Mouse (Mus musculus) midbrain, postnatal 0 days (tissue): ENCODE results near the gene Rnf130. TPM values are rescaled to one million over a fixed set of nuclear protein-coding genes. Genes with fewer than 3 reads are reported as not detected.

Experiments
- ATAC-seq: fragments of 200-750 bp; cut with Nextera tagmentation; 2 replicates; pipeline ENCODE4 v1.8.0; 2017; ENCODE audit warnings: moderate number of reproducible peaks, mild to moderate bottlenecking, moderate TSS enrichment, moderate library complexity; ENCODE audit not compliant: low FRiP score
- DNase-seq: peaks from one replicate; pipeline ENCODE4 v3.0.0-alpha.2; 2015; ENCODE audit warnings: low spot score
- H3K27ac ChIP-seq: fragments of 300-500 bp; sonication (generic); 2 replicates; pipeline ENCODE4 v1.5.1; 2014; ENCODE audit warnings: low read depth, mild to moderate bottlenecking, low read length, mixed read lengths
- H3K27me3 ChIP-seq: fragments of 300-500 bp; sonication (generic); 2 replicates; pipeline ENCODE4 v1.6.1; 2014; ENCODE audit warnings: low read length, control low read depth, mixed read lengths; ENCODE audit not compliant: insufficient read depth
- H3K36me3 ChIP-seq: fragments of 300-500 bp; sonication (generic); 2 replicates; pipeline ENCODE4 v1.6.1; 2014; ENCODE audit warnings: low read length, control low read depth, mixed read lengths; ENCODE audit not compliant: insufficient read depth
- H3K4me1 ChIP-seq: fragments of 300-500 bp; sonication (generic); 2 replicates; pipeline ENCODE4 v1.6.1; 2014; ENCODE audit warnings: mild to moderate bottlenecking, control low read depth, antibody characterized with exemption, low read length, mixed read lengths; ENCODE audit not compliant: insufficient read depth
- H3K4me2 ChIP-seq: fragments of 300-500 bp; sonication (generic); 2 replicates; pipeline ENCODE4 v1.6.1; 2014; ENCODE audit warnings: low read depth, mild to moderate bottlenecking, low read length, mixed read lengths; ENCODE audit not compliant: poor library complexity, severe bottlenecking
- H3K4me3 ChIP-seq: fragments of 300-500 bp; sonication (generic); 2 replicates; pipeline ENCODE4 v1.5.1; 2014; ENCODE audit warnings: low read depth, mild to moderate bottlenecking, low read length, moderate library complexity
- H3K9ac ChIP-seq: fragments of 300-500 bp; sonication (generic); replicated peaks from 2 replicates; pipeline ENCODE4 v1.6.1; 2014; ENCODE audit warnings: mild to moderate bottlenecking, low read length, moderate library complexity, mixed read lengths; ENCODE audit not compliant: poor library complexity, severe bottlenecking
- H3K9me3 ChIP-seq: fragments of 300-500 bp; sonication (generic); 2 replicates; pipeline ENCODE4 v1.6.1; 2016; ENCODE audit warnings: low read length, control low read depth
- CTCF ChIP-seq: IDR thresholded peaks from 2 replicates; pipeline ENCODE4 v1.5.1; 2016; ENCODE audit warnings: antibody characterized with exemption, mild to moderate bottlenecking
- WGBS: fragments of 180-500 bp; shearing (Covaris S2); extraction: QIAGEN DNeasy Blood & Tissue Kit; methylation state at CpG from one replicate; pipeline ENCODE4 v1.1.7; 2014; 5-methylcytosine and 5-hydroxymethylcytosine counted together
- polyA plus RNA-seq: library from polyadenylated mRNA; unstranded; fragments of >200 nt; fragmentation: Nextera tagmentation; extraction: Ambion mirVana; gene quantifications from 2 replicates; pipeline ENCODE4 v1.2.1, GENCODE M21; 2015
- total RNA-seq: library from RNA; depleted of rRNA; stranded (reverse); fragments of >200 nt; gene quantifications from 2 replicates; pipeline ENCODE4 v1.2.3, GENCODE M21; 2014

Rnf130 gene
- total and polyA plus RNA-seq, 2 experiments from 2014 or later: 59.4 to 90.4 TPM

DNA sequence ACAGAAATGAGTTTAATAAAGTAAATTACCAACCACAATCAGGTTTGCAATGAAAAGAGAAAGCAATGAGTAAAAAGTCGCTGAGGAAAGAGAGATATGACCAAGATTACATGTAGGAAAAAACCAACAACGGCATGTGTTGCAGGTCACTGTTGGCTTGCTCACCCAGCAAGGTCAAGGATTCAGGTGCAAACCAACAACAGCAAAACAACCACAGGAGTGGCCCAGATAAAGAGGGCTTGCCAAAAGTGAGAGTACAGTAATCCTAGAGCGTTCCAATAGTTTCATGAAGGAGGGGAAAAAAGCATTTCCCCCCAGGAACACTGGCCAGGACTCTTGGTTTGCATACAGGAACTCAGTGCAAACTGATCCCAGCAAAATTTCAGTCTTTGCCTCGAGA, 28.7 kb upstream of the Rnf130 start:
- no peaks in the 10 kb centered on the region for H3K27me3 ChIP-seq
- no peaks in the 10 kb centered on the region for H3K9me3 ChIP-seq
- ATAC-seq (no peak), DNase-seq (no peak)
- TF ChIP-seq CTCF: no peak
- no peaks in the 10 kb centered on the region for H3K36me3 ChIP-seq
- no peaks in the 10 kb centered on the region for H3K4me1 ChIP-seq
- H3K4me3 ChIP-seq: no peak overlapping the region
- no peak overlapping the region for H3K27ac ChIP-seq
- no peak overlapping the region for H3K4me2 ChIP-seq
- WGBS: 79% methylated on average over 4 of the region's 4 CpGs
- H3K9ac ChIP-seq: no peak overlapping the region

DNA sequence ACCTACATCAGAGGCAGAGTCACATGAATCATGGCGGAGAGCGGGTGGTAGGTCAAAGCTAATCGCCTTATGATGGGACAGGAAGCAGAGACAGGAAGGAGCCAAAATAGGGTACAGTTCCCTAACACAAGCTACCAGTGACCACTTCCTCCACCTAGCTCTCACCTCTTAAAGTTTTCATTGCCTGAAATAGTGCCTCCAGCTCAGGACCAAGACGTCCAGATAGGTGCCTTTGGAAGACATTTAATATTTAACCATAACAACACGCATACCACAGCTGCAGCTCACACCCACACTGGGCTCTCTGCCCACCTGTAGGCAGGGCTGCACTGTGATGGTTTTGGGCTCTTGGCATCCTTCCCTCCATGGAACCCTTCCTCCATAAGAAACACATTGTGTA, 27.8 kb upstream of the Rnf130 start:
- no peak overlapping the region for H3K9ac ChIP-seq
- no peak for ATAC-seq
- no peaks in the 10 kb centered on the region for H3K36me3 ChIP-seq
- no peak for TF ChIP-seq CTCF
- no peak overlapping the region for H3K4me2 ChIP-seq
- no peak for DNase-seq
- H3K27me3 ChIP-seq: no peaks in the 10 kb centered on the region
- WGBS: 87% methylated on average over 5 of the region's 5 CpGs
- H3K4me1 ChIP-seq: no peaks in the 10 kb centered on the region
- H3K27ac ChIP-seq: no peak overlapping the region
- H3K9me3 ChIP-seq: no peaks in the 10 kb centered on the region
- no peak overlapping the region for H3K4me3 ChIP-seq

DNA sequence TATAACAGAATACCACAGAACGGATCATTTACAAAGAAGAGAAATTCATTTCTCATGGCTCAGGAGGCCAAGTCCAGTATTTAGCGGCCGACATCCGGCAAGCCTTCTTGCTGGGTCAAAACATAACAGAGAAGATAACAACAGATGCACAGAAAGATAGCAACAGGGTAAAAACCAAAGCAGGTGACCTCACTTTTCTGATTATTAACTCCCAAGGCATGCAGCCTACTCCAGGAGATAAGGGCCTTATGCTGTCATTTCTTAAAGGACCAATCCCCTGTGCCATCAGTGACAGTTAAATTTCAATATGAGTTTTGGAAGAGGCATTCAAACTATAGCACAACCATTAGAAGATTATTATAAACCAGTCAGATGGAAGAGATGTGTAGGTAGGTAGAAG, 22.3 kb upstream of the Rnf130 start:
- H3K4me3 ChIP-seq: no peak overlapping the region
- H3K27me3 ChIP-seq: no peaks in the 10 kb centered on the region
- WGBS: 93% methylated on average over 4 of the region's 4 CpGs
- no peaks in the 10 kb centered on the region for H3K9me3 ChIP-seq
- no peak overlapping the region for H3K9ac ChIP-seq
- TF ChIP-seq CTCF: no peak
- H3K27ac ChIP-seq: no peak overlapping the region
- H3K4me2 ChIP-seq: no peak overlapping the region
- H3K4me1 ChIP-seq: no peaks in the 10 kb centered on the region
- DNase-seq (no peak), ATAC-seq (no peak)
- no peaks in the 10 kb centered on the region for H3K36me3 ChIP-seq

DNA sequence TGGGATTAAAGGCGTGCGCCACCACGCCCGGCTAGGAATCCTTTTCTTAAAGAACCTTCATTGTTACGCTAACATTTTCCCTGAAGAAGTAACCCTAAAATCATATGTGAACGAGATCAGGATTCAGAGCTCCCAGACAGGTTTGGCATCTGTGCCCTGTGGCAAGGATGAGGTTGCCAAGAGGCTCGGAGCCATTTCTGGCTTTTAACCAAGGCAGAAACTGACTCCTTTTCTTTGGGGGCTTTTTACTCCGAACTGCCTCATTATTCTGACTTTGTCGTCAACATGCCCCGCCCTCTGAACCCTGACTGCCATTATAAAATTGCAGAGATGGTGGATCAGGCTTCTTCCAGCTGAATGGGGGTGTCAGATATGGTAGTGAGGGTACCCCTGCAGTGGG, 17.4 kb upstream of the Rnf130 start:
- no peaks in the 10 kb centered on the region for H3K9me3 ChIP-seq
- DNase-seq: peak; percentile 7
- no peaks in the 10 kb centered on the region for H3K4me1 ChIP-seq
- no peak overlapping the region for H3K4me2 ChIP-seq
- no peak overlapping the region for H3K4me3 ChIP-seq
- TF ChIP-seq CTCF: no peak
- no peak for ATAC-seq
- H3K27me3 ChIP-seq: no peaks in the 10 kb centered on the region
- WGBS: 69% methylated on average over 10 of the region's 10 CpGs
- H3K36me3 ChIP-seq: no peaks in the 10 kb centered on the region
- H3K27ac ChIP-seq: no peak overlapping the region
- H3K9ac ChIP-seq: no peak overlapping the region

DNA sequence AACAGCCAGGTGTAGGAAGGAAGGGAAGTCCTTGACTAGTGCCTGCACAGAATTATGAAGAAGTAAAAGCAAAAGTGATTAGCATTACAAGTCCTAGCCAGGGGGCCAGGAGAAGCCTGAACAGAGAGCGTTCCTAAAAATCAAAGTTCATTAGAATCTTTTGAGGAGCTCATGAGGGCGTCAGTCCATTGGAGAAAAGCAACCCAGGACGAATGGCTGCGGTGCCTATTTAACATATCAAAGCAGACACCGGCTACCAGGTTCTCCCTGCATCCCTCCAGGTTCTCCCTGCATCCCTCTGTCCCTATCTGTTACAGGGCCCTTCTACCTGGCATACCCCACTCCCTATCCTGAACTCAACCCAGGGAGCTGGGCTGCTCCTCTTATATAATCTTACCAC, 16.9 kb upstream of the Rnf130 start:
- H3K4me2 ChIP-seq: no peak overlapping the region
- H3K9ac ChIP-seq: no peak overlapping the region
- DNase-seq: no peak
- H3K4me1 ChIP-seq: no peaks in the 10 kb centered on the region
- no peak overlapping the region for H3K27ac ChIP-seq
- no peak overlapping the region for H3K4me3 ChIP-seq
- no peak for TF ChIP-seq CTCF
- H3K9me3 ChIP-seq: no peaks in the 10 kb centered on the region
- WGBS: 27% methylated on average over 5 of the region's 5 CpGs
- ATAC-seq: no peak
- no peaks in the 10 kb centered on the region for H3K27me3 ChIP-seq
- no peaks in the 10 kb centered on the region for H3K36me3 ChIP-seq

DNA sequence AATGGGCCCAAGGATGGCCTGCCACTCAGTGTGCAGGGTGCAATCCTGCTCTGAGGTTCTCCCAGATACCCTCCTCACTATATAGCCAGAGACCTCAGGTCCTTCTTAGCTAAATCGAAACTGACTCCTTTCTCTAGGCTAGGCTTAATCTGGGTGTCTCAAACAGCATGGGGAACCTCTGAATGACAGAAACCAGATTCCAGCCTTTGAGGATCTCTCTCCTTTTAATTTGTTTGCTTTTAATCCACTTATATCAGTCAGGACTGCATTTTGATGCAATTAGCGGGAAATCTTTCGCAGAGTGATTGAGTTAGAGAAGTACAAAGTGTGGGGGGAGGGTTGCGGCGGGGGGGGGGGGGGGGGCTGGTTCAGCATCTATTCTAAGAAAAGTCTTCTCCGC, 12.1 kb upstream of the Rnf130 start:
- H3K4me1 ChIP-seq: no peaks in the 10 kb centered on the region
- no peak overlapping the region for H3K4me2 ChIP-seq
- WGBS: 67% methylated on average over 4 of the region's 6 CpGs
- no peak for ATAC-seq
- no peak for TF ChIP-seq CTCF
- H3K9me3 ChIP-seq: no peaks in the 10 kb centered on the region
- H3K4me3 ChIP-seq: no peak overlapping the region
- no peak overlapping the region for H3K27ac ChIP-seq
- no peaks in the 10 kb centered on the region for H3K27me3 ChIP-seq
- H3K9ac ChIP-seq: no peak overlapping the region
- no peaks in the 10 kb centered on the region for H3K36me3 ChIP-seq
- DNase-seq: no peak

DNA sequence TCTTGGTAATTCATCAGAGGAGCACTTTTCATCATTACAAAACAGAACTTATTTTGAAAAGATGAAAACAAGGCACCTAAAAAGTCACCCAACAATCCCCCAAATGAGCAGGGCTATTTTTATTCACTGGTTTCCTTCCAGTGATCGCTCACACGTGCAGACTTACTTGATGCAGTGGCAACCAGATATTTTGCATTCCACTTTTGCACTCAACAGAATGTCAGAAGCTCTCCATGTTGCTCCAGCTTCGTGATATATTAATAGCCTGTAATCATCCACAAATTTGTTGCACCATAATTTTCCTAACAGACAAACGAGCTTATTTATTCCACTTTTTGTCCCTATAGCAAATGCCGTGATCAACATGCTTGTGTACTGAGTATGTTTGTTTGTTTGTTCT, 8.6 kb upstream of the Rnf130 start:
- WGBS: 78% methylated on average over 5 of the region's 5 CpGs
- TF ChIP-seq CTCF: no peak
- Histone ChIP-seq H3K9me3 (no peaks in the 10 kb centered on the region), H3K36me3 (no peaks in the 10 kb centered on the region), H3K4me2 (no peak overlapping the region), H3K27ac (no peak overlapping the region), H3K9ac (no peak overlapping the region), H3K4me3 (no peak overlapping the region), H3K27me3 (no peaks in the 10 kb centered on the region), H3K4me1 (no peaks in the 10 kb centered on the region)
- DNase-seq (no peak), ATAC-seq (no peak)
